Mouse (Mus musculus) testis, postnatal 14 days (tissue): ENCODE results near the gene Apba2.

Source experiments
- DNase-seq: peaks from one replicate; pipeline ENCODE4 v3.0.0; 2021; ENCODE audit warnings: low spot score

Apba2 gene

GRCm38 (mm10) chr7:64728181-64728591, 226.7 kb downstream of the Apba2 start:
- peak; percentile 10 for DNase-seq

- DNase-seq = no peak
Observed at GRCm38 (mm10) chr7:64728816-64729215, 227.3 kb downstream of the Apba2 start.

GRCm38 (mm10) chr7:64729785-64730184, 228.3 kb downstream of the Apba2 start:
- DNase-seq = no peak

- no peak for DNase-seq
Observed at GRCm38 (mm10) chr7:64739131-64739530, 237.6 kb downstream of the Apba2 start.

- DNase-seq = peak; percentile 57
Observed at GRCm38 (mm10) chr7:64741333-64742307, 240.1 kb downstream of the Apba2 start.

- DNase-seq = no peak
Observed at GRCm38 (mm10) chr7:64743610-64744009, 242.1 kb downstream of the Apba2 start.

GRCm38 (mm10) chr7:64751465-64751864, 250.0 kb downstream of the Apba2 start:
- peak; percentile 26 for DNase-seq

DNA sequence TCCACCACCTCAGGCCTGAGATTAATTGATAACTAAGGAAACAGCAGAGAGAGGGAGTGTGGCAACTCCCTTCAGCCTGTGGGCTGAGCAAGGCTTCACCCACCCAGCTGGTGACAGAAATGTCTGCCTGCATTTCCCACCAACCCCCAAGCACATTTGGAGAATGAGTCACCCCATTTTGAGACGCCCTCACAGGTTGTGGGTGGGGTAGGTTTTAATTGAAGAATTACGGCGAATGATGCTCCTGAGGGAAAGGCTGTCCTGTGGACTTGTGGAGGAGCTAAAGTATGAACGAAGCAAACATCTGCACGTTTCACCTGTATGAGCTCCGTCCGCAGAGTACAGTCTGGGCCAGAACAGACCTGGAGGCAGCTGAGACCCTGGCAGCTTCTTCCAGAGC, 250.6 kb downstream of the Apba2 start:
- DNase-seq = no peak

DNA sequence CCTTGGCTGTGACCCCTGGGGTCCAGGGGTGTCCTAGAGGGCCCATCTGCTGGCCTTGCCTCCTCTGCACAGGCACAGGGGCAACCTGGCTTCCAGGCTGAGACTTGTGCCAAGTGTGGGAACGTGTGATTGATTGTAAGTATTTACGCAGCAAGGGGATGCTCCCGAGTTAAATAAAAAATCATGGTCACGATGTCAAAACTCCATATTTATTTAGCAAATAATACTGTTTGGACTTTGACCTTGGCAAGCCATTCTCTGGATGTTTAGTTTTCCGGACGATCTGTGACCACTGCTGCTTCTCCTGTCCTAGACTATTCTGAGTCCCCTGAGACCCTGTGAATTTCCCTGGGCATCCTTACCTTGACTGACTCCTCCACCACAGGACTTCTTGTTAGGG, 252.2 kb downstream of the Apba2 start:
- DNase-seq = no peak

DNA sequence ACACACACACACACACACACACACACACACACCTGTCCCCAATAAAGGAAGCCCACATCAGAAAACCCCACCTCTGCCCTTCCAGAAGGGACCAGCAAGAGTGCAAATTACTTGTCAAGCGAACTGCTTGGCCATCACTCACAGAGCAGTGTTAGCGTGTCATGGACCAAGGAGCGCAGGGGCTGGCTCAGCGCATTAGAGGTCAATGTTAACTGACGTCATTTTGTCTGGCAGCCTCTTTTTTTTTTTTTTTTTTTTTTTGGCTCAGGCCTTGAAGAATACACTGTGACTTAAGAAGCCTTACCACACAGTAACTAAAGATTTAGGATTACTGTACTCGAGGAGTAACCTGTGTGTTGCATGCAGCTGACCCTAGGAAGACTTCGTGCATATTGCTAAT, 252.7 kb downstream of the Apba2 start:
- no peak for DNase-seq

GRCm38 (mm10) chr7:64755141-64755540, 253.6 kb downstream of the Apba2 start:
- DNase-seq = no peak

GRCm38 (mm10) chr7:64765595-64765994, 264.1 kb downstream of the Apba2 start:
- no peak for DNase-seq

- DNase-seq = no peak
Observed at GRCm38 (mm10) chr7:64769768-64770167, 268.3 kb downstream of the Apba2 start.

DNA sequence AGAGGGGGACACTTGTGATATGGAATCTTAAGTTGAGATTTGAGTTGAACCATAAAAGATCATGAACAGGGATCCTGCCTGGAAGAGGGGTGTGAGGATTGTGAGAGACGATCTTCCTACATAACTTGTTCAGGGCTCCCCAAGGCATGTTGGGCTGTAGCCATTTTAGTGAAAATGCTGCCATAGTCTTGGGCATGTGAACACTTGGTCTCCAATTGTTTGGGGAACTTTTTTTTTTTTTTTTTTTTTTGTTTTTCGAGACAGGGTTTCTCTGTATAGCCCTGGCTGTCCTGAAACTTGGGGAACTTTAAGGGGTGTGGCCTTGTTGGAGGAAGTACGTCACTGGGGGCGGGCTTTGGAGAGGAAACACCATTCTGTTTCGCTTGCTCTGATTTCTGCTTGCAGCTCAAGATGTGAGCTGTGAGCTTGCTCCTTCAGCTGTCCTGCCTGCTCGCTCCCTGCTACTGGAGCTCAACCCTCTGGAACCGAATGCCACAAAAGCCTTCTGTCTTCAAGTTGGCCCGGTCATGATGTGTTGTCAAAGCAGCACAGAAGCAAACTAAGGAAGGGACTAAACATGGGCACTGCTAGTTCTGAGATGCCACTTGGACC, 269.4 kb downstream of the Apba2 start:
- DNase-seq = no peak

DNA sequence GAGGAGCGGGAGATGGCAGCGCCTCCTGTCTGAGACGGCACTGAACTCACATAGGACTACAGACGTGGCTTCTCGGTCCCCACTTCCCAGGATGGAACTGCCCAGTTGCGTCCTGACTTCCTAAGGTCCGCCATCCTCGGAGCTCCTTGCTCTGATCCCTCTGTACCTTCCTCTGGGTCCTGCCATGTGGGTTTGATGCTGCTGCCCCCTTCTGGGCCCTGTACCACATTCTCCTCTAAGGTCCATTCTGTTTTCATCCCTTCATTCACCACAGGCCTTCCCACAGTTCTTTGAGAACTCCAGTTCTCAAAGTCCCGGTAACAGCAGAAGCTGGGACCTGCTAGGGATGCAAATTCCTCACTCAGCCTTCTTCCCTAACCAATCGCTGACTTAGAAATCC, 272.0 kb downstream of the Apba2 start:
- no peak for DNase-seq

DNA sequence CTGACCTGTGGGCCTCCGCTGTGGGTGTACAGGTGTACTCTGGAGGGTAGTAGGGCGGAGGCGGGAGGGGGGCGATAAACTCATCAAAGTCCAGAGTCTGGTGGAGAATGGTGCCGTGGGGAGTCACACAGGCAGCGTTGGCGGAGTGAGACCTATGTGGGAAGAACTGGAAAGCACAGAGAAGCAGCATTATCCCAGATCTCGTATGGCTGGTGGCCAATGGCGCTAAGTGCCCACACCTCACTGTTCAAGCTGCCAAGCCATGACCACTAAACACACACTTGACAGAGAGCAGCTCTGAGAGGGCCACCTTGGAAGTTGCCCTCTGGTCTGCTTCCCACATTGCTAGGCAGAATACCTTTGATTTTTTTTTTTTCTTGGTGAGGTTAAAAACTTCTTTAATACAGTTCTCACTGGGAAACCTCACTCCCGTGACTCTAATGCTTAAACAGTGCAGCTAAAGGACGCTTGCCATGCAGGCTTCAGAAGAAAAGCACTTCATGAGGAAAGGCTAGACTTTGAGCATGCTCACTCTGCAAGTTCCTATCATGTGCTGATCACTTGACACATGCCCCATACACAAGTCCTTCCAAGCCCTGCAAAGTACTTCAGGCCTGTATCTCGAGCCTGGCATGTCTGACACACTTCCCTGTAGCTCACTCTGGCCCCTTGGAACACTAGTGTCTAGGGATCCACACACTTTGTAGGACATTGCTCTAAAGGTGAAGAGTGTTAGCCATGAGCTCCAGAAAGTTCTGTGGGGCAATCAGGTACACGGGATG, 275.4 kb downstream of the Apba2 start:
- DNase-seq = no peak

- no peak for DNase-seq
Observed at GRCm38 (mm10) chr7:64779501-64779900, 278.0 kb downstream of the Apba2 start.

DNA sequence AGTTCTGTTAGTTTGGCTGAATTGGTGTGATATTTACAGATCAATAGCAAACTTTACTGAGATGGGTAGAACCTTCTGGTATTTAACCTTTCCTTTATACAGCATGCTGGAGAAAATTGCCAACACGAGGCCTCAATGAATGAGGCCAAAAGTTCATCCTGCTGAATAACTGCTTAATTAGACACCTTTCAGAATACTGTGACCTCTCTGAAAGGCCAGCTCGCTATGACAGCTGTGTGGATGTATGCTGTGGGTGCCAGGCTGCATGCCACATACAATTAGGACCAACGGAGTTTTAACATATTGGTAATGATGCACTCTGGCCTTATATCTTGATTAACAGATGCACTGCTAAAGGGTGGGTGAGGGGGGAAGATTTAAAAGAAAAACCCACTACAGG, 283.5 kb downstream of the Apba2 start:
- no peak for DNase-seq

- no peak for DNase-seq
Observed at GRCm38 (mm10) chr7:64791145-64791544, 289.6 kb downstream of the Apba2 start.

DNA sequence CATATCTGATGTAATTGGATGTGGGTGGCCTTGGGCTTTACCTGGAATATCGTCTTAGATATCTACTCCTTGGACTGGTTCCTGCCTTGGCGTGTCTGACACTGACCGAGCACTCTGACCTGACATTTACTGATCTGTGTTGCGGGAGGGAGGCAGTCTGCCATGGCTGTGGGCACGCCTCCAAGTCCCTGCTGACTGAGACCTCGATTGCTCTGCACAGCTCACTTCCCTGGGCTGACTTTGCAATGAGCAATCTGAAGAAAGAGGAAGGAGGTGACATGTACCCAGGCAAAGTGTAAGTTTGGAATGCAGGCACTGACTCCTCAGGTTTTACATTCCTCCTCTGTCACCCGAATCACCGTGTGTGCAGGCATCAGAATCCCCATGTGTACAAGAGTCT, 290.5 kb downstream of the Apba2 start:
- no peak for DNase-seq

DNA sequence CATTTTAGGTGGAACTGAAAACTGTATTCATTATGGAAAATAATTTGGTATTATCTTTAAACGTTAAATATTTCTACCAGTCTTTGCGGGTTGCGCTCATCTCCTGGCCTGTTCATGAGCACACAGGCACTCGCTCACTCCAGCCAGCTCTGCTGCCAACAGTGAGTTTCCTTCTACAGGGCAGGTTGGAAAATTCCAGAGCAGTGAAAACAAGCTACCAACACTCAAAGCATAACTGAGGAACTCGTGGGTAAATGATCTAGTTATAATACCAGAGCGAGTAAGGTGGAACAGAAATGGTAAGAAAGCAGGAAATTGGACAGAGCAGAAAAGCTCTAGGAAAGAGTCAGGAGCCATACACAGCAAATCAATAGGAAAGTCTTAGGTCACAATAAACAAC, 294.0 kb downstream of the Apba2 start:
- DNase-seq = no peak
